Mouse (Mus musculus): Measurements from ENCODE around the gene Olfr582.

GRCm38 (mm10) chr7:103037724-103038123, at the start of gene Olfr582:
- TF ChIP-seq CTCF (IDR thresholded peaks at IDR 0.05; ENCODE audit: control insufficient read depth, insufficient read depth, insufficient replicate concordance, low read depth, low read length) (no peak), POLR2A (IDR thresholded peaks at IDR 0.05; ENCODE audit: control insufficient read depth, low read depth, low read length) (no peak)

Data from testis, adult 2 months (tissue).